Mouse (Mus musculus) heart, adult 2 months (tissue): Measurements from ENCODE around the gene Utp11. TPM values are rescaled to one million over a fixed set of nuclear protein-coding genes. Genes with fewer than 3 reads are reported as not detected.

ENCODE experiments used
- DNase-seq, 2 experiments: peaks; one replicate each; pipeline ENCODE4 v3.0.0; 2021
- H3K27ac ChIP-seq: fragments of 200-600 bp; 2 replicates; pipeline ENCODE4 v1.8.1; 2022
- H3K27me3 ChIP-seq: fragments of 200-500 bp; 2 replicates; pipeline ENCODE4 v1.6.1; 2012; ENCODE audit warnings: mild to moderate bottlenecking, low read length, inconsistent platforms, mixed read lengths; ENCODE audit not compliant: control insufficient read depth, insufficient read depth
- H3K36me3 ChIP-seq: fragments of 200-500 bp; 2 replicates; pipeline ENCODE4 v1.6.1; 2012; ENCODE audit warnings: low read length, inconsistent platforms; ENCODE audit not compliant: control insufficient read depth, insufficient read depth
- H3K4me1 ChIP-seq: fragments of 200-500 bp; 2 replicates; pipeline ENCODE4 v1.6.1; 2011; ENCODE audit warnings: low read length; ENCODE audit not compliant: control insufficient read depth, insufficient read depth
- H3K4me3 ChIP-seq: fragments of 200-600 bp; 2 replicates; pipeline ENCODE4 v1.8.1; 2022
- H3K79me2 ChIP-seq: fragments of 200-500 bp; replicated peaks from 2 replicates; pipeline ENCODE4 v1.6.1; 2012; ENCODE audit warnings: mild to moderate bottlenecking, inconsistent platforms, low read length, moderate library complexity, mixed read lengths; ENCODE audit not compliant: control insufficient read depth, insufficient read depth
- H3K9ac ChIP-seq: fragments of 200-500 bp; 2 replicates; pipeline ENCODE4 v1.6.1; 2012; ENCODE audit warnings: low read depth, mild to moderate bottlenecking, control low read depth, inconsistent platforms, low read length, mixed read lengths
- CTCF ChIP-seq: fragments of 200-600 bp; IDR thresholded peaks from 2 replicates; pipeline ENCODE4 v1.8.1; 2022; ENCODE audit warnings: antibody characterized with exemption, mild to moderate bottlenecking, moderate library complexity
- EP300 ChIP-seq: fragments of 200-500 bp; IDR thresholded peaks from 2 replicates; pipeline ENCODE4 v1.6.1; 2011; ENCODE audit warnings: low read depth, low read length, control low read depth; ENCODE audit not compliant: insufficient read depth
- POLR2A ChIP-seq: fragments of 200-500 bp; IDR thresholded peaks from 2 replicates; pipeline ENCODE4 v1.6.1; 2011; ENCODE audit warnings: mild to moderate bottlenecking, low read depth, low read length, control low read depth; ENCODE audit not compliant: insufficient read depth
- WGBS: fragments of 180-500 bp; shearing (Covaris S2); methylation state at CpG from one replicate; pipeline ENCODE4 v1.1.7; 2018; 5-methylcytosine and 5-hydroxymethylcytosine counted together
- intact Hi-C: fragments of 180-260 bp; cut with DNase I; formaldehyde crosslinking; loops from one replicate; pipeline ENCODE4 v1.15.1; 2025
- microRNA-seq, 2 experiments: library from miRNA; unstranded; fragments of <30 nt; microRNA quantifications; one replicate each; pipeline ENCODE4 v1.2.0; 2021
- polyA plus RNA-seq: library from polyadenylated mRNA; depleted of rRNA; stranded (reverse); fragments of >200 nt; gene quantifications from 2 replicates; pipeline ENCODE4 v1.2.3, GENCODE M21; 2012; rRNA removed
- total RNA-seq, 2 experiments: library from RNA; stranded (reverse); gene quantifications; 2 replicates each; pipeline ENCODE4 v1.2.3; 2021

Utp11 gene
- total and polyA plus RNA-seq, 3 experiments: 4.0 to 13.5 (median 12.1) TPM

GRCm38 (mm10) chr4:124633281-124633680 is 60.1 kb downstream of the Utp11 start:
- Histone ChIP-seq H3K9ac (no peak overlapping the region), H3K4me3 (no peak overlapping the region), H3K36me3 (no peaks in the 10 kb centered on the region), H3K27ac (no peak overlapping the region), H3K79me2 (no peaks in the 10 kb centered on the region), H3K4me1 (no peaks in the 10 kb centered on the region), H3K27me3 (no peaks in the 10 kb centered on the region)
- peak; percentile 17 to 49 for DNase-seq
- WGBS: 2% methylated on average over 9 of the region's 9 CpGs
- no peak for TF ChIP-seq POLR2A
- no peak for TF ChIP-seq EP300
- TF ChIP-seq CTCF: no peak
- intact Hi-C loops: no loop called here

GRCm38 (mm10) chr4:124632856-124633255 is 60.5 kb downstream of the Utp11 start:
- H3K36me3 ChIP-seq: no peaks in the 10 kb centered on the region
- no peak overlapping the region for H3K27ac ChIP-seq
- H3K9ac ChIP-seq: no peak overlapping the region
- TF ChIP-seq EP300 (no peak), CTCF (no peak)
- no peaks in the 10 kb centered on the region for H3K4me1 ChIP-seq
- no peaks in the 10 kb centered on the region for H3K79me2 ChIP-seq
- WGBS: 69% methylated on average over 10 of the region's 10 CpGs
- no peak for DNase-seq
- H3K27me3 ChIP-seq: no peaks in the 10 kb centered on the region
- no peak overlapping the region for H3K4me3 ChIP-seq
- intact Hi-C loops: no loop called here

GRCm38 (mm10) chr4:124631456-124631855 is 61.9 kb downstream of the Utp11 start:
- no peaks in the 10 kb centered on the region for H3K79me2 ChIP-seq
- no peak overlapping the region for H3K4me3 ChIP-seq
- H3K27me3 ChIP-seq: no peaks in the 10 kb centered on the region
- WGBS: 40% methylated on average over 4 of the region's 4 CpGs
- H3K36me3 ChIP-seq: no peaks in the 10 kb centered on the region
- no peak overlapping the region for H3K27ac ChIP-seq
- TF ChIP-seq CTCF: no peak
- no peak for DNase-seq
- intact Hi-C loops: no loop called here
- no peak overlapping the region for H3K9ac ChIP-seq
- no peaks in the 10 kb centered on the region for H3K4me1 ChIP-seq

Small RNA genes lying within 50 kb of the gene (microRNA-seq; reads per million reads assigned to microRNA genes)
- 0 reads per million in 2 experiments for gene Gm24721
- gene Mir697: 0 reads per million in 2 experiments

Other genes with a start within 250 kb of the Utp11 start
- gene 3100002H09Rik, start 82.8 kb downstream of the Utp11 start, total RNA-seq: not detected
- not detected in 2 replicates for gene 3100002H09Rik, start 82.8 kb downstream of the Utp11 start, polyA plus RNA-seq
- under 1 TPM; 0.08 to 0.16 TPM for gene Pou3f1, start 36.8 kb downstream of the Utp11 start, total RNA-seq
- gene Pou3f1, start 36.8 kb downstream of the Utp11 start, polyA plus RNA-seq: 0.04 and 0.09 TPM in 2 replicates
- gene Fhl3, start 7.1 kb upstream of the Utp11 start, total RNA-seq: 10 to 100 TPM in 1 of 2 experiments, 1 to 10 TPM in 1; 7.8 to 11.5 TPM
- 10.1 and 17.9 TPM in 2 replicates for gene Fhl3, start 7.1 kb upstream of the Utp11 start, polyA plus RNA-seq
- gene Sf3a3, start 21.2 kb upstream of the Utp11 start, total RNA-seq: 10 to 100 TPM; 18.0 to 19.4 TPM
- gene Sf3a3, start 21.2 kb upstream of the Utp11 start, polyA plus RNA-seq: 7.7 and 11.5 TPM in 2 replicates
- 1 to 10 TPM; 8.0 to 8.2 TPM for gene Inpp5b, start 48.2 kb upstream of the Utp11 start, total RNA-seq
- gene Inpp5b, start 48.2 kb upstream of the Utp11 start, polyA plus RNA-seq: 17.8 and 29.8 TPM in 2 replicates
- gene Mtf1, start 108.5 kb upstream of the Utp11 start, total RNA-seq: 10 to 100 TPM; 15.3 to 15.7 TPM
- 4.7 and 9.1 TPM in 2 replicates for gene Mtf1, start 108.5 kb upstream of the Utp11 start, polyA plus RNA-seq
- 10 to 100 TPM; 21.6 to 22.6 TPM for gene Yrdc, start 157.1 kb upstream of the Utp11 start, total RNA-seq
- gene Yrdc, start 157.1 kb upstream of the Utp11 start, polyA plus RNA-seq: 18.4 and 38.6 TPM in 2 replicates
- 10 to 100 TPM; 18.6 to 20.4 TPM for gene 1110065P20Rik, start 157.6 kb upstream of the Utp11 start, total RNA-seq
- 26.3 and 28.0 TPM in 2 replicates for gene 1110065P20Rik, start 157.6 kb upstream of the Utp11 start, polyA plus RNA-seq
- gene Maneal, start 168.6 kb upstream of the Utp11 start, total RNA-seq: under 1 TPM; 0.23 to 0.34 TPM
- gene Maneal, start 168.6 kb upstream of the Utp11 start, polyA plus RNA-seq: 0.41 and 0.88 TPM in 2 replicates
- not detected for gene Epha10, start 187.3 kb upstream of the Utp11 start, total RNA-seq
- gene Epha10, start 187.3 kb upstream of the Utp11 start, polyA plus RNA-seq: 0.02 TPM in 1 of 2 replicates, not detected in the other
- gene 9930104L06Rik, start 243.4 kb upstream of the Utp11 start, total RNA-seq: 1 to 10 TPM; 6.1 to 8.4 TPM
- gene 9930104L06Rik, start 243.4 kb upstream of the Utp11 start, polyA plus RNA-seq: 5.9 and 7.5 TPM in 2 replicates
- under 1 TPM; 0.52 to 0.59 TPM for gene Cdca8, start 245.7 kb upstream of the Utp11 start, total RNA-seq
- 0.35 and 0.57 TPM in 2 replicates for gene Cdca8, start 245.7 kb upstream of the Utp11 start, polyA plus RNA-seq